Mouse (Mus musculus): Measurements from ENCODE around the gene Vav3. TPM values are rescaled to one million over a fixed set of nuclear protein-coding genes. Genes with fewer than 3 reads are reported as not detected.

Gene Vav3
- polyA plus RNA-seq, 1 experiment from 2014 or later = 10.4 TPM

DNA sequence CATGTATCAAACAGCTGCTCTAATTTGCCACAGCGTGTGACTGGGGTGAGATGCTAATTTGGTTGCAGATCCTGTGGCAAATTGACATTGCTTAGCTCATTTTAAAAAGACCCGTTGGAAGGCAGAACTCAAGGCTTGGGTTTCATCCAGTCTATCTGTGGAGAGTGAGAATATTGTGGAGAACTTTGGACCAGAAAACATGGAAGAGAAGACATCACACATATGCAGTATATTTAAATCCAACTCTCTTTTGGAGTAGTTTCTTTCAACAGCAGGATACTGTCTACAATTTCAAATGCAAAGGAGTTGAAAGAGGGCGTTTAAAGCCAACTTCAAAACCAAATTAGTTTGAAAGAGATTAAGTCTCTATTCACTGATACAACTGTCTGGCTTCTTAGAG, 13.3 kb upstream of the Vav3 start:
- no peaks in the 10 kb centered on the region for H3K9me3 ChIP-seq (ENCODE audit: control insufficient read depth)
- WGBS = 63% methylated on average over 3 of the region's 3 CpGs
- H3K27me3 ChIP-seq (replicated peaks; ENCODE audit: control insufficient read depth, insufficient read depth, low read length) = no peaks in the 10 kb centered on the region
- H3K4me2 ChIP-seq (replicated peaks; ENCODE audit: low read depth) = no peak overlapping the region
- ATAC-seq = no peak
- no peak overlapping the region for H3K27ac ChIP-seq (ENCODE audit: low read depth, low read length)
- TF ChIP-seq CTCF (IDR thresholded peaks at IDR 0.05; ENCODE audit: low read depth) = no peak
- no peaks in the 10 kb centered on the region for H3K4me1 ChIP-seq (replicated peaks; ENCODE audit: control insufficient read depth, insufficient read depth, low read length)
- H3K36me3 ChIP-seq (ENCODE audit: control insufficient read depth, insufficient read depth) = no peaks in the 10 kb centered on the region
- H3K4me3 ChIP-seq (ENCODE audit: low read depth, low read length) = no peak overlapping the region
- no peak overlapping the region for H3K9ac ChIP-seq (ENCODE audit: low read depth, low read length)

DNA sequence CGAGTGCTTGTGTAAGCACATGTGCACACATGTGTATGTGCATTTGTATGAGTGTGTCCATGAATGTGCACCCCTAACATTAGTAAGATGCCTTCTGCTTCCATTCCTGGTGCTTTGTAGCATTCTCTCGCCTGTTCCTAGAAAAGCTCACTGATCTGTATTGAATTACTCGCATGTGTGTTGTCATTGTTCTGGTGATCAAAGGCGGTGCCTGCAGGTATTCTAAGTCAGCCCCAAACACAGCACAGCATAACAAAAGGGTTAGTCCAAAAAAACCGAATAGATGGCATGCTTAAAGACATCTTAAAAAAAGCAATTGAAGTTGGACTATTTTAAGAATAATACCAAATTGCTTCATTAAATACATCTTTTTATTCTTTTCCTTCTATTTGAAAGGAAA, 7.7 kb upstream of the Vav3 start:
- no peaks in the 10 kb centered on the region for H3K9me3 ChIP-seq (ENCODE audit: control insufficient read depth)
- no peak overlapping the region for H3K4me3 ChIP-seq (ENCODE audit: low read depth, low read length)
- no peak overlapping the region for H3K4me2 ChIP-seq (replicated peaks; ENCODE audit: low read depth)
- no peak for ATAC-seq
- TF ChIP-seq CTCF (IDR thresholded peaks at IDR 0.05; ENCODE audit: low read depth) = no peak
- no peaks in the 10 kb centered on the region for H3K4me1 ChIP-seq (replicated peaks; ENCODE audit: control insufficient read depth, insufficient read depth, low read length)
- no peaks in the 10 kb centered on the region for H3K36me3 ChIP-seq (ENCODE audit: control insufficient read depth, insufficient read depth)
- H3K9ac ChIP-seq (ENCODE audit: low read depth, low read length) = no peak overlapping the region
- H3K27me3 ChIP-seq (replicated peaks; ENCODE audit: control insufficient read depth, insufficient read depth, low read length) = no peaks in the 10 kb centered on the region
- WGBS = 67% methylated on average over 5 of the region's 5 CpGs
- no peak overlapping the region for H3K27ac ChIP-seq (ENCODE audit: low read depth, low read length)

- no peak overlapping the region for H3K4me2 ChIP-seq (replicated peaks; ENCODE audit: low read depth)
- H3K9me3 ChIP-seq (ENCODE audit: control insufficient read depth) = no peaks in the 10 kb centered on the region
- H3K36me3 ChIP-seq (ENCODE audit: control insufficient read depth, insufficient read depth) = no peaks in the 10 kb centered on the region
- 81% methylated on average over 1 of the region's 1 CpGs for WGBS
- H3K4me1 ChIP-seq (replicated peaks; ENCODE audit: control insufficient read depth, insufficient read depth, low read length) = no peaks in the 10 kb centered on the region
- no peak overlapping the region for H3K4me3 ChIP-seq (ENCODE audit: low read depth, low read length)
- no peak for ATAC-seq
- no peak overlapping the region for H3K9ac ChIP-seq (ENCODE audit: low read depth, low read length)
- TF ChIP-seq CTCF (IDR thresholded peaks at IDR 0.05; ENCODE audit: low read depth) = no peak
- H3K27me3 ChIP-seq (replicated peaks; ENCODE audit: control insufficient read depth, insufficient read depth, low read length) = no peaks in the 10 kb centered on the region; the same call in 1 of the 2 replicates
- H3K27ac ChIP-seq (ENCODE audit: low read depth, low read length) = no peak overlapping the region
Measured at GRCm38 (mm10) chr3:109335470-109335869, 5.0 kb upstream of the Vav3 start.

- H3K9ac ChIP-seq (ENCODE audit: low read depth, low read length) = no peak overlapping the region
- no peak for TF ChIP-seq CTCF (IDR thresholded peaks at IDR 0.05; ENCODE audit: low read depth)
- 0 out of 2 replicates have a peak, but pooled peaks cover 2% of the 10 kb centered on the region for H3K4me1 ChIP-seq (replicated peaks; ENCODE audit: control insufficient read depth, insufficient read depth, low read length)
- 55% methylated on average over 9 of the region's 9 CpGs for WGBS
- H3K36me3 ChIP-seq (ENCODE audit: control insufficient read depth, insufficient read depth) = no peaks in the 10 kb centered on the region
- peaks cover 22% of the 10 kb centered on the region for H3K27me3 ChIP-seq (replicated peaks; ENCODE audit: control insufficient read depth, insufficient read depth, low read length)
- no peak overlapping the region for H3K4me3 ChIP-seq (ENCODE audit: low read depth, low read length)
- H3K4me2 ChIP-seq (replicated peaks; ENCODE audit: low read depth) = no peak overlapping the region
- H3K27ac ChIP-seq (ENCODE audit: low read depth, low read length) = no peak overlapping the region
- H3K9me3 ChIP-seq (ENCODE audit: control insufficient read depth) = no peaks in the 10 kb centered on the region
- no peak for ATAC-seq
Measured at GRCm38 (mm10) chr3:109339290-109339689, 1.2 kb upstream of the Vav3 start.

DNA sequence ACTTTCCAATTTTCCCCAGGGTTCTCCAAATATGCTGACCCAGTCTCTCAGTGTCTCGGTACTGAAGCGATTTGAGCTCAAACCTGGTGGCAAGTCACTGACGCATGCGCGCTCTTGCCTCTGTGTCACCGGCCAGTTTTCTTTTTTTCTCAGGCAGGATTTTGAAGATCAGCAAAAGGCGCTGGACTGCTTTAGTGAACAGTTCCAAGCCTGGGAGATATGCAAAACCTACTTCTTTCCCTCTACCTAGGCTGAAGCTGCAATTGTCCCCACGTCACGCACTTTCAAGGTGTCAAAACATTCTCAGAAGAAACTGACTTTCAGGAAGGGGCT, 546 bp upstream of the Vav3 start:
- Histone ChIP-seq H3K27me3 (replicated peaks; ENCODE audit: control insufficient read depth, insufficient read depth, low read length) (peaks cover 22% of the 10 kb centered on the region), H3K4me3 (ENCODE audit: low read depth, low read length) (peak overlapping the region; percentile 66), H3K9ac (ENCODE audit: low read depth, low read length) (peak overlapping the region; percentile 42; the same call in 1 of the 2 replicates), H3K9me3 (ENCODE audit: control insufficient read depth) (no peaks in the 10 kb centered on the region), H3K4me1 (replicated peaks; ENCODE audit: control insufficient read depth, insufficient read depth, low read length) (0 out of 2 replicates have a peak, but pooled peaks cover 2% of the 10 kb centered on the region), H3K27ac (ENCODE audit: low read depth, low read length) (no peak overlapping the region), H3K4me2 (replicated peaks; ENCODE audit: low read depth) (peak overlapping the region; percentile 99), H3K36me3 (ENCODE audit: control insufficient read depth, insufficient read depth) (no peaks in the 10 kb centered on the region)
- 4% methylated on average over 9 of the region's 9 CpGs for WGBS
- no peak for ATAC-seq
- TF ChIP-seq CTCF (IDR thresholded peaks at IDR 0.05; ENCODE audit: low read depth) = no peak

DNA sequence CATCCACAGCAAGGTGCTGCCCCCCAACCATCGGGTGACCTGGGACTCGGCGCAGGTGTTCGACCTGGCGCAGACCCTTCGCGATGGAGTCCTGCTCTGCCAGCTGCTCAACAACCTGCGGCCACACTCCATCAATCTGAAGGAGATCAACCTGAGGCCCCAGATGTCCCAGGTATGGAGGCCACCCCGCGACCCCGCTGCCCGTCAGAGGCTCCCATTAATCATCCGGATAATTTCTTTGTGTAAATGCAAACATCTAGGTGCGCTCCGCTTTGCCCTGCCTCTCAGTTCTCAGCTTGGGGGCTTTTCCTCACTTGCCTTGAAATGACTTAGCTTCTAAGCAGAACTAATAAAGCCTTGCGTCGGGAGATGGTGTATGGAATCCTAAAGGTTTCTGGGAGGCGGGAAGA, 623 bp downstream of the Vav3 start:
- Histone ChIP-seq H3K4me2 (replicated peaks; ENCODE audit: low read depth) (peak overlapping the region; percentile 99), H3K4me3 (ENCODE audit: low read depth, low read length) (peak overlapping the region; percentile 66), H3K27me3 (replicated peaks; ENCODE audit: control insufficient read depth, insufficient read depth, low read length) (peaks cover 22% of the 10 kb centered on the region), H3K36me3 (ENCODE audit: control insufficient read depth, insufficient read depth) (no peaks in the 10 kb centered on the region), H3K9me3 (ENCODE audit: control insufficient read depth) (no peaks in the 10 kb centered on the region), H3K9ac (ENCODE audit: low read depth, low read length) (peak overlapping the region; percentile 42), H3K27ac (ENCODE audit: low read depth, low read length) (peak overlapping the region; percentile 35; the same call in 1 of the 2 replicates), H3K4me1 (replicated peaks; ENCODE audit: control insufficient read depth, insufficient read depth, low read length) (0 out of 2 replicates have a peak, but pooled peaks cover 2% of the 10 kb centered on the region)
- under 1% methylated on average over 18 of the region's 18 CpGs for whole genome bisulfite sequencing
- TF ChIP-seq CTCF (IDR thresholded peaks at IDR 0.05; ENCODE audit: low read depth) = no peak
- ATAC-seq = no peak

GRCm38 (mm10) chr3:109341631-109342030, 1.2 kb downstream of the Vav3 start:
- Histone ChIP-seq H3K36me3 (ENCODE audit: control insufficient read depth, insufficient read depth) (no peaks in the 10 kb centered on the region), H3K9me3 (ENCODE audit: control insufficient read depth) (no peaks in the 10 kb centered on the region), H3K4me1 (replicated peaks; ENCODE audit: control insufficient read depth, insufficient read depth, low read length) (0 out of 2 replicates have a peak, but pooled peaks cover 2% of the 10 kb centered on the region), H3K27ac (ENCODE audit: low read depth, low read length) (no peak overlapping the region), H3K4me2 (replicated peaks; ENCODE audit: low read depth) (peak overlapping the region; percentile 99), H3K9ac (ENCODE audit: low read depth, low read length) (no peak overlapping the region), H3K27me3 (replicated peaks; ENCODE audit: control insufficient read depth, insufficient read depth, low read length) (peaks cover 22% of the 10 kb centered on the region), H3K4me3 (ENCODE audit: low read depth, low read length) (peak overlapping the region; percentile 66)
- 7% methylated on average over 8 of the region's 8 CpGs for WGBS
- ATAC-seq = no peak
- TF ChIP-seq CTCF (IDR thresholded peaks at IDR 0.05; ENCODE audit: low read depth) = no peak

Measured in intestine, postnatal 0 days (tissue).